Mouse (Mus musculus) adrenal gland, adult 18-20 months (tissue): ENCODE results near the gene Dicer1. TPM values are rescaled to one million over a fixed set of nuclear protein-coding genes. Genes with fewer than 3 reads are reported as not detected.

Source experiments
- DNase-seq, 2 experiments: peaks; one replicate each; pipeline ENCODE4 v3.0.0; 2021 to 2022; ENCODE audit warnings: low spot score in 2 of 2
- long read RNA-seq, 2 experiments: library from polyadenylated mRNA; stranded (forward); transcript quantifications; one replicate each; pipeline ENCODE4 v2.0.0; 2021
- total RNA-seq, 2 experiments: library from RNA; stranded (reverse); gene quantifications; 1 replicate in 1 of 2; 2 replicates in 1 of 2; pipeline ENCODE4 v1.2.3; 2021

Dicer1 gene
- 10 to 100 TPM; 35.5 to 51.5 TPM for total RNA-seq
- long read RNA-seq, experiment 1, partial matches to known transcripts, result 1 of 6 reads
- long read RNA-seq, experiment 1, other reads (novel, unspliced or antisense), result 5 of 6 reads
- long read RNA-seq, experiment 2, full-length matches to known transcripts, result 1 of 31 reads
- long read RNA-seq, experiment 2, partial matches to known transcripts, result 22 of 31 reads
- long read RNA-seq, experiment 2, other reads (novel, unspliced or antisense), result 8 of 31 reads

DNA sequence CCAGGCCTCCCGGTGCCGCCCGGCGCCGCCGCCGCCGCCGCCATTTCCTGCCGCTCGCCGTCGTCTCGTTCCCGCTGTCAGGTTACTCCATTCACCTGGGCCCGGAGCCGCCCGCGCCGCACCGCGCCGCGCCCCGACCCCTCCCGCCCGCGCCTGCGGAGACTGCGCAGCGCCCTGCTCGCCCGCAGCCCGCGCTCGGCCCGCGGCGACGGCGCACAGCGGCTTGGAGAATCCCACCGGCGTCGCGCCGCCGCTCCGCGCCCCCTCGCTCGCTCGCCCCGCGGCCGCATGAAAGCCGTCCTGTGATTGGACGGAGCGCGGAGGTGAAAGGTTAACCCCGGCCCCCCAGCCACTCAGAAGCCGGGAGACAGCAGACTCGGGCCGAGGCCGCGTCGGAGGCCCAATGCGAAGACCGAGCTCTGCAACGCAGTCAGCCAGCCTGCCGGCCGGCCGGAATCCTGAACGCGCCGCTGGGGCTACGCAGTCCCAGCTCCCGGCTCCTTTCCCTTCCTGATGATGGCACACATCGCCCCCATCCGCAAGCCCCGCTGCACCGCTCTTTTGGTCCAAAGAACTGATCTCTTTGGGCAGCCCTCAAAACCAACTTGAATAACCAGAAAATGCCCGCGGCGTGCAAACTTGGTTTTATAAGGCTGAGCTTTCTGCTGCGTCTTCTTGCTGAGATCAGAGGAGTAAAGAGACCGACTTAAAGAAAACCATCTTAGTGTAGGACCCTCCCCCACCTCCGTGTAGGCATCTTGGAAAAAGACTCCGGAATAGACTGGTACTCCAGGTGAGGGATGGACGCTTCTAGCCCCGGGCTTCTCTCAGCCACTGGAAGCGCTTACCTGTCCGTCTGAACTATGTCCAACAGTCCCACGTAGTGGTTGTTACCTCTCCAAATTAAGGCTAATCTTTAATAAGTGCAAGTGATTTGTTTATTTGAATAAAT is at the start of gene Dicer1:
TSS of gene Dicer1 (minus strand) at position 139 of the 952 bp plus-strand sequence.
- peak; percentile 99 for DNase-seq

- DNase-seq, result no peak
Measured at GRCm38 (mm10) chr12:104799365-104799764, 47.6 kb upstream of the Dicer1 start.

- DNase-seq, result no peak
Measured at GRCm38 (mm10) chr12:104797905-104798304, 46.2 kb upstream of the Dicer1 start.

GRCm38 (mm10) chr12:104796635-104797378 is 45.1 kb upstream of the Dicer1 start:
- DNase-seq, result no peak

GRCm38 (mm10) chr12:104794957-104795356 is 43.2 kb upstream of the Dicer1 start:
- no peak for DNase-seq

DNA sequence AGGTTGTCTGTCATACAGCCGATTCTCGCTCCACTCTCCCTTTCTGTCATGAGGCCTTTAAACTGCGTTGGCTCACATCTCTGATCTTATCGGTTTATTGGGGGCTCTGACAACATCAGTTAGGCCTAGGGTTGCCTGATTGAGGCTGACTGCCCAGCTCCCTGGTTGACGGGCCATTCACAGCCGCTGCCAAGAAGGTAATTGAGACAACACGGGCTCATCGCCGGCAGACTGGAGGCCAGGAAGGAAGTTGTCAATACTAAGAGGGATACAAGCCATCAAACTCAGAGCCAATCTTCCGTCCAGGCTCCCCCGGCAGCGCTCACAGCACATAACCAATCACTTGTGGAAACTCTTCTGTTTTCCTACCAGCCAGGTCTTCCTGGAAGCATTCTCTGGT is 41.7 kb upstream of the Dicer1 start:
- no peak for DNase-seq

- no peak for DNase-seq
Measured at GRCm38 (mm10) chr12:104777603-104778002, 25.9 kb upstream of the Dicer1 start.

GRCm38 (mm10) chr12:104771941-104772340 is 20.2 kb upstream of the Dicer1 start:
- DNase-seq, result no peak

GRCm38 (mm10) chr12:104769201-104769785 is 17.5 kb upstream of the Dicer1 start:
- DNase-seq, result no peak

DNA sequence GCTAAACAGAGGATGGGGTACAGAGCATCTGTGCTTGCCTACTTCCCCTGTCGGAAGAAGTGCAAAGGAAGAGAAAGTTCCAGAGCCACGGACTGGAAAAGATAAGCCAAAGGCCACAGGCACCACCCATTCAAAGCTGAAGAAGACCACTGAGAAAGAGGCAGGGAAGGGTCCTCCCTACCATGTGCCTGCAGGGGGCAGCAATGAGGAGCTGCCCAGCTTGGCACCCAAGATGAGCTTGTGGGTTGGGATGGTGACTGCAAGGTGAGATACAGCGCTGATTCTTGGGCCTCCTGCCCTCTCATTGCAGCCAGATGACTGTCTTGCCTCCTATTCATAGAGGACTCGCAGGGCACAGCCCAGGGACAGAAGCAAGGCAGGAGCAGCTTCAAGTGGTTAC is 15.4 kb upstream of the Dicer1 start:
- no peak for DNase-seq

- no peak for DNase-seq
Measured at GRCm38 (mm10) chr12:104765761-104766160, 14.0 kb upstream of the Dicer1 start.

- DNase-seq, result no peak
Measured at GRCm38 (mm10) chr12:104765116-104765515, 13.4 kb upstream of the Dicer1 start.

DNA sequence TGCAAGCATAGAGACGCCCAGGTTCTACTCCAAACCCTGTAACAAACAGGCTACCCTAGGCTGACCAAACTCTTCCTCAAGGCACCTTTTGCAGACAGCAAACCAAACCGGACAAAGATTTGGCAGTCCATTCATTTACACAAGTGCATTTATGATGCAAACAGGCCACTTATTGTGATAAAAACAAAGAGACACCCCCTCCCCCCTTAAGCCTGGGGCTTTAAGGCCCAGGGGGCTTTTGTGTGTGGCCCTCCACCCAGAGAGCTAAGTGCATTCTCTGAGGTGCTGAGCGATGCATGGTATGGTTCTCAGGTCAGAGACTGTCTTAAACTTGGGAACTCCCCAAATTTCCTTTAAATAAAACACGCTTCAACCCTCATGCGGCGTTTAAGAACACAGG is 12.2 kb upstream of the Dicer1 start:
- DNase-seq, result no peak

GRCm38 (mm10) chr12:104761411-104761810 is 9.7 kb upstream of the Dicer1 start:
- no peak for DNase-seq

DNA sequence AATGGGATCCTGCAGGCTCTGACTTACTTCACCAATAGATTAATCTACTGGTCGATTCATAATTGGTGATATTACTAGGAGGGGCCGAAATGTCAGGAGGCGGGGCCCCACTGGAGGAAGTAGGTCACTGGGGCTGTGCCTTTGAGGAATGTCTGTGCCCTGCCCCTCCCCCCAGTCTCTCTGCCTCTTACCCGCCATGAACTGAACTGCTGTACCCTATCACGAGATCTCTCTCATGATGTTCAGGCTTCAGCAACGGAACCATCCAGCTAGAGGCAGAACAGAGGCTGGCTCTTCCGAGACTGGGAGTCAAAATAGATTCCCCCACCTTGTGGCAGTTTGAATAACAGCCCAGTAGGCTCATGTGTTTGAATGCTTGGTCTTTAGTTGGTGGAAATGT is 6.3 kb upstream of the Dicer1 start:
- DNase-seq, result no peak

- no peak for DNase-seq
Measured at GRCm38 (mm10) chr12:104753686-104754085, 1.9 kb upstream of the Dicer1 start.

DNA sequence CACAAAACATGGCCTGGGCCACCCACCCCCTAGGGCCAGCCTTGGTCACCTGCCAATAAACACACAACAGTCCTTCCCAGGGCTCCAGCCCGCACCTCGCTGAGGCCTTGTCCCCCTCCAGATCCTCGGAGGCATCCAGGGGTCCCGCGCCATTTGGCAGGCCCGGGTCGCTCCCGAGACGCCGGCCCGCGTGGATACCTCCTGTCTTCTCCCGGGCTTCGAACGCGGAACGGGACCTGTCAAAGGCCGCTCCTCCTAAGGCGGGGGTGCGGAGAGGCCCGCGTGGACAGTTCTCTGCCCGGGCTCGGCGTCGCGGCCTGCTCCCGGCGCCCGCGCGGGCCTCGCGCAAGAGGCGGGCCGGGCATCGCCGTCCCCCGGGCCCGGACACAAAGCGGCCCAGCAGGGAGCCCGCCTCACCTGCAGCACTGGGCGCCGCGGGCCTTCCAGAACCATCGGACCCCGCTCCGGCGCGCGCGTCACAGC is 380 bp downstream of the Dicer1 start:
- DNase-seq, result peak; percentile 47 to 49

- DNase-seq, result no peak
Measured at GRCm38 (mm10) chr12:104748946-104749345, 2.8 kb downstream of the Dicer1 start.

DNA sequence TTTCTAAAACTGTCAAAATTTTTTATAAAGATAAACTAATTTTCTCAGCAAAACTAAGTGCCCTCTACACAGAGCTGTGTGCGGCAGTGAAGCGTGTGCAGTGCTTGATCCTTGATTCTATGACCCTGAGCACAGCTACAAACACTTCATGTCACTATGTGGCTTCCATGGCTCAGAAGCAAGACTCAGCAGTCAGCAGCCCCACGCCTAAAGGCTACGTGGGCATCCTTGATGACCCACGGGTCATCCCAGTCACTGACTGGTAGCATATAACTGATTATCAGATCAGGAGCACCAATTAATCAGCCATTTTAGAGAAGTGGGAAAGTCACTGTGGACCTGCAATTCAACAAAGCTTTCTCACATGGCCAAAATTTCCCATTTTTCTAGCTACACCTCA is 4.5 kb downstream of the Dicer1 start:
- no peak for DNase-seq

DNA sequence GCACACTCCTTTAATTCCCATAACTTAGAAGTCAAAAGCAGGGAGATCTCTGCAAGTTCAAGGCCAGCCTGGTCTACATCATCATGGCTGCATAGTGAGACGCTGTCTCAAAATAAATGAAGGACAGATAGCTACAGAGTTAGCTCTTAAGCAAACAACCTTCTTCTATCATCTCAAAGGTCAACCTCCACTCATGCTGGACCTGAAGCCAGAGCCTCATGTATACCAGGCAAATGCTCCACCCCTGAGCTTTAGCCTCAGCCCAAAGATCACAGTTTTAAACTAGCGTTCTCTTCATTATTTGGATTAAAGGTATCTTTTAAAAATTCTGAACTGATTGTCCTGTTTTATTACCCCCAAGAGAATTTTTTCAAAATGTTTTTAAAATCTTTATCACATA is 5.2 kb downstream of the Dicer1 start:
- DNase-seq, result no peak

- DNase-seq, result no peak
Measured at GRCm38 (mm10) chr12:104743687-104744086, 8.1 kb downstream of the Dicer1 start.
